Mouse (Mus musculus) small intestine, adult 2 months (tissue): ENCODE measurements around the gene B4galt7. TPM values are rescaled to one million over a fixed set of nuclear protein-coding genes. Genes with fewer than 3 reads are reported as not detected.
A peak's percentile ranks its signal among the peaks of the same experiment; 100 is the strongest.

Experiments used
- H3K27ac ChIP-seq: fragments of 200-500 bp; 2 replicates; pipeline ENCODE4 v1.5.1; 2012; ENCODE audit warnings: low read depth, low read length, control low read depth, inconsistent platforms; ENCODE audit not compliant: insufficient read depth
- H3K27me3 ChIP-seq: fragments of 200-500 bp; 2 replicates; pipeline ENCODE4 v1.6.1; 2012; ENCODE audit warnings: mild to moderate bottlenecking, moderate library complexity, low read length, inconsistent platforms; ENCODE audit not compliant: control insufficient read depth, insufficient read depth
- H3K36me3 ChIP-seq: fragments of 200-500 bp; 2 replicates; pipeline ENCODE4 v1.6.1; 2012; ENCODE audit warnings: mild to moderate bottlenecking, low read length, control low read depth, inconsistent platforms; ENCODE audit not compliant: control insufficient read depth, insufficient read depth
- H3K4me1 ChIP-seq: fragments of 200-500 bp; 2 replicates; pipeline ENCODE4 v1.6.1; 2012; ENCODE audit warnings: low read length, inconsistent platforms, mixed read lengths; ENCODE audit not compliant: control insufficient read depth, insufficient read depth, insufficient read length
- H3K4me3 ChIP-seq: fragments of 200-500 bp; 2 replicates; pipeline ENCODE4 v1.5.1; 2012; ENCODE audit warnings: low read depth, mild to moderate bottlenecking, control low read depth, inconsistent platforms, low read length, moderate library complexity
- CTCF ChIP-seq: fragments of 200-500 bp; IDR thresholded peaks from 2 replicates; pipeline ENCODE4 v1.5.1; 2012; ENCODE audit warnings: low read depth, mild to moderate bottlenecking, control low read depth, inconsistent platforms, low read length, moderate library complexity, mixed read lengths; ENCODE audit not compliant: insufficient replicate concordance, insufficient read length; ENCODE audit errors: extremely low read depth
- POLR2A ChIP-seq: fragments of 200-500 bp; IDR thresholded peaks from 2 replicates; pipeline ENCODE4 v1.6.1; 2012; ENCODE audit warnings: low read depth, mild to moderate bottlenecking, control low read depth, inconsistent platforms, low read length, moderate library complexity
- whole genome bisulfite sequencing: fragments of 180-500 bp; shearing (Covaris S2); methylation state at CpG from one replicate; pipeline ENCODE4 v1.1.7; 2018; 5-methylcytosine and 5-hydroxymethylcytosine counted together
- polyA plus RNA-seq: library from polyadenylated mRNA; depleted of rRNA; stranded (reverse); fragments of >200 nt; gene quantifications from 2 replicates; pipeline ENCODE4 v1.2.3, GENCODE M21; 2012

B4galt7 gene
- polyA plus RNA-seq, 1 experiment: 16.7 TPM

GRCm38 (mm10) chr13:55578086-55578485 lies 21.6 kb upstream of the B4galt7 start:
- Histone ChIP-seq H3K36me3 (no peaks in the 10 kb centered on the region), H3K4me3 (no peak overlapping the region), H3K4me1 (no peaks in the 10 kb centered on the region), H3K27ac (no peak overlapping the region), H3K27me3 (no peaks in the 10 kb centered on the region)
- 78% methylated on average over 4 of the region's 4 CpGs for WGBS
- TF ChIP-seq POLR2A: no peak
- no peak for TF ChIP-seq CTCF

- H3K4me3 ChIP-seq: no peak overlapping the region
- H3K36me3 ChIP-seq: peaks cover 24% of the 10 kb centered on the region
- TF ChIP-seq CTCF (no peak), POLR2A (no peak)
- H3K27ac ChIP-seq: no peak overlapping the region
- no peaks in the 10 kb centered on the region for H3K27me3 ChIP-seq
- 71% methylated on average over 4 of the region's 4 CpGs for WGBS
- no peaks in the 10 kb centered on the region; the same call in 1 of the 2 replicates for H3K4me1 ChIP-seq
Measured at GRCm38 (mm10) chr13:55591961-55592490, 7.7 kb upstream of the B4galt7 start.

- Histone ChIP-seq H3K27ac (no peak overlapping the region; the same call in 1 of the 2 replicates), H3K4me3 (peak overlapping the region; percentile 75), H3K4me1 (no peaks in the 10 kb centered on the region; the same call in 1 of the 2 replicates), H3K36me3 (peaks cover 28% of the 10 kb centered on the region), H3K27me3 (no peaks in the 10 kb centered on the region)
- TF ChIP-seq CTCF (no peak), POLR2A (peak; percentile 93)
- WGBS: 4% methylated on average over 29 of the region's 29 CpGs
Measured at GRCm38 (mm10) chr13:55592512-55593253, 7.0 kb upstream of the B4galt7 start.

GRCm38 (mm10) chr13:55593254-55593747 lies 6.4 kb upstream of the B4galt7 start:
- under 1% methylated on average over 31 of the region's 31 CpGs for WGBS
- TF ChIP-seq CTCF: no peak
- TF ChIP-seq POLR2A: no peak

GRCm38 (mm10) chr13:55595375-55595774 lies 4.3 kb upstream of the B4galt7 start:
- Histone ChIP-seq H3K27ac (no peak overlapping the region), H3K36me3 (peaks cover 32% of the 10 kb centered on the region), H3K4me1 (no peaks in the 10 kb centered on the region; the same call in 1 of the 2 replicates), H3K27me3 (no peaks in the 10 kb centered on the region), H3K4me3 (no peak overlapping the region)
- WGBS: 88% methylated on average over 12 of the region's 12 CpGs
- TF ChIP-seq POLR2A (no peak), CTCF (no peak)

More at GRCm38 (mm10) chr13:55593254-55593747, 6.4 kb upstream of the B4galt7 start:
- Histone ChIP-seq H3K27me3 (no peaks in the 10 kb centered on the region), H3K27ac (no peak overlapping the region; the same call in 1 of the 2 replicates), H3K4me1 (no peaks in the 10 kb centered on the region; the same call in 1 of the 2 replicates), H3K36me3 (peaks cover 32% of the 10 kb centered on the region), H3K4me3 (peak overlapping the region; percentile 75)

GRCm38 (mm10) chr13:55596802-55597201 lies 2.9 kb upstream of the B4galt7 start:
- Histone ChIP-seq H3K27me3 (no peaks in the 10 kb centered on the region), H3K36me3 (peaks cover 32% of the 10 kb centered on the region), H3K27ac (no peak overlapping the region), H3K4me1 (no peaks in the 10 kb centered on the region; the same call in 1 of the 2 replicates), H3K4me3 (no peak overlapping the region)
- TF ChIP-seq CTCF (no peak), POLR2A (no peak)
- 95% methylated on average over 12 of the region's 12 CpGs for WGBS

GRCm38 (mm10) chr13:55600657-55601056 lies 961 bp downstream of the B4galt7 start:
- H3K27ac ChIP-seq: no peak overlapping the region
- no peaks in the 10 kb centered on the region; the same call in 1 of the 2 replicates for H3K4me1 ChIP-seq
- peak overlapping the region; percentile 95; the same call in 1 of the 2 replicates for H3K4me3 ChIP-seq
- no peaks in the 10 kb centered on the region for H3K27me3 ChIP-seq
- TF ChIP-seq CTCF (no peak), POLR2A (no peak)
- H3K36me3 ChIP-seq: peaks cover 26% of the 10 kb centered on the region
- WGBS: 7% methylated on average over 9 of the region's 9 CpGs
